Mouse (Mus musculus): ENCODE measurements around the gene Aars.

DNA sequence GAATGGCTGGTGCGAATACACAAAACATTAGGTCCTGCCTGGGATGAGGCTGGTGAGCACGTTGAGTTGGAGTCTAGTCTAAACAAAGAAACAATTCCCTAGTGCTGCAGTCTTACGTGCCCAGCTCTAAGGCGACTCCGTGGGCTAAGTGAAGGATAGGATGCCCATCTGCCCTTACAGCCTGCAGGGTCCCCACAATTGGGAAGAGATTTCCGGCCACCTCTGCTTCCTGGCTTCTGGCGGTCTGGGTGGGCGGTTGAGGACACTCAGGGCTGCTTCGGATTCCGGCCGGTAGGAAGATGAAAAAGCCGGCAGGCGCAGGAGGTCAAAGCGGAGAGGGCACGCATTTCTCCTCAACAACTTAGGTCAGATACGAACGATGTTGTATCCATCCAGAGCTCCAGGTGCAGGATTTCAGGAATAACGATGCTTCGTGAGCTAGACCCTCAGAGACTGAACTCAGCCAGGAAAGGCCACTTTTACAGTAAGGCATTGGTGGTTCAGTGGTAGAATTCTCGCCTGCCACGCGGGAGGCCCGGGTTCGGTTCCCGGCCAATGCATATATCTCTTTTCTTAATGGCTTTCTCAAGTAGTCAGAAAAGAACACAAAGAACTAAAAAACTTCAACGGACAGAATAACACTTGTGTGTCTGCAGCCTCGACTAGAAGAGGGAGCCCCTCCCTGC lies 29.3 kb downstream of the Aars start:
- TF ChIP-seq GATA1 (IDR thresholded peaks at IDR 0.05; ENCODE audit: low read length) (no peak), TAL1 (IDR thresholded peaks at IDR 0.05; ENCODE audit: low read length) (no peak)

All from erythroblast, embryonic 14.5 days (primary cell).